Mouse (Mus musculus) activated CD4-positive, CD25-positive, alpha-beta regulatory T cell (primary cell): Measurements from ENCODE around the gene Cybc1. TPM values are rescaled to one million over a fixed set of nuclear protein-coding genes. Genes with fewer than 3 reads are reported as not detected.

Experiments used
- polyA plus RNA-seq, 2 experiments: library from polyadenylated mRNA; unstranded; fragments of 100-300 nt; shearing (Covaris generic); gene quantifications; one replicate each; pipeline ENCODE4 v1.2.1; 2017

Gene Cybc1
- polyA plus RNA-seq: 100 to 1,000 TPM in 1 of 2 experiments, 10 to 100 TPM in 1; 93.0 to 128 TPM

GRCm38 (mm10) chr11:121229018-121229439, at the start of gene Cybc1:
Cybc1 (minus strand) TSS chr11:121229322.

DNA sequence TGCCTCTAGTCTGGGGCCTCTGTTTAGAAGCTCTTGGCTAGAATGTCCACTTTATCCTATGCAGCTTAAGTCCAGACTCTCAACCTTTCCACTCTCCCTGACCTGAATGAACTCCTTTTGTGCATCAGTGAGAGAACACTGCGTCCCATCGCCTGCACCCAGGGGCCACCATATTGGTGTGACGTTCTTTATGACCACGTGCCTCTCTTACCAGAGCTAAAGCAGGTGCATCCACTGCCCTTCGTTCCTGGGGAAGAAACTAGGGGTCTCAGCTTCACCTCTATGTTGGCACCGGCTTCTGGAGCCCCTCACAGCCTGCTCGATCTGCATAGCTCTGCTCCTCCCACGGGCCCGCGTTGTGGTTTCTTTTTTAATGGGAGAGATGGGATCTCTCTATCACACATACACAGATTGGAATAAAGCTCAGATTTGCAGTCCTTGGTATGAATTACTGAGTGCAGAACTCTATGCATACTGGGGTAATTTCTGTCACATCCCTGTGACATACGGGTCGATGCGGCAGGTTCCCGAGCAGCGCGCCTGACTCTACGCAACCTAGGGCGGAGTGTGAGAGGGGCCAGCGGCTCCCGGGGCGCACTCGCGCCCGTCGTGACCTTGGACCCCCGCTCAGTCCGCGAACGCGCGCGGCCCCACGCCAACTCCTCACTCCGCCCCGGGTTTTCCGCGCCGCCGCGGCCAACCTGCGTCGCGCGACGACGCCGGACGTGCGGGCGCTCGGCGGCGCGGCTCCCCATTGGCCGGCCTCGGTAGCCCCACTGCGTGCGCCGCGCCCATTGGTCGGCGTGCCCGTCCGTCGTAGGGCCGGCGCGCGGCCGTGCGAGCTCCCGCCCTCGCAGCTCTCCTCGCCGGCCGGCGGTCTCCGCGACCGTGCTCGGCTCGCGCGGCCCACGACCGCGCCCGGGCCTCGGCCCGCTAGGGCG, 30.3 kb upstream of the Cybc1 start, which contains the start of gene Foxk2:
TSS of gene Foxk2 (plus strand) at position 831 of the 941 bp plus-strand sequence.

GRCm38 (mm10) chr11:121236564-121237344, 7.6 kb upstream of the Cybc1 start, which contains the start of gene Narf:
Narf (plus strand) TSS chr11:121237253.

DNA sequence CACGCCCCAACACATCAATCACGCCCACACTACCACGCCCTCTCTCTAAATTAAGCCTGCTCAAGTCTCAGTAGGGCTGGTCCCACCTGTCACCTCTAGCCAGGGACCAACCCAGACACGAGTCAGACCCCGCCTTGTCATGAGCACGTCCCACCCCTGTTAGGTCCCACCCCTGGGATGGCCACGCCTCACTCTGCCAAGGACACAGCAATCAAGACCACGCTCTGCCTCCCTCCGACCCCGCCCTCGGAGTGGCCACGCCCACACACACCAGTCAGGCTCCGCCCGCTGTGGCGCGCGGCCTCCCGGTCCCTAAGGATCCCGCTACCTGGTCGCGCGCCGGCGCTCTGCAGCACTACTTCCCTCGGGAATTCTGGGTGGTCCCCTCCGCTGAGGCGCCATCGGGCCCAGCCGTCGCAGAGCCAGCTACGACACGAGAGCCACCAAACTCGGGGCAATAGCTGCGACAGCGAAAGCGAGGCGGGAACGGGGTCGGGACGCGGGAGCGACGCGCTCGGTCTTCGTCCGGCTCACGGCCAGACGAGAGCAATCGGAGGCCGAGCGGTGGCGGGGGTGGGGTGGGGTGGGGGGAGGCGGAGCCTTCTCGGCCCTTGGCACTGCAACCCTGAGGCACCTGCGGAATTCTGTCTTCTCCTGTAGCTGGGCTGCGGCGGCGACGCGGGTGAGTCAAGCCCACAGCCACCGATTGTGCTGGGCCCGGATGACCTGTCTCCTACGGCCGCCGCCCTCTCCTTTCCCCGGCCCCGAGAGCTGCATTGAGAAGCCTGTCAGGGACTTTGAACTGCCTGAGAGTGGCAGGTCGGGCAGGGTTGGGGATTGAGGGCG, 24.7 kb downstream of the Cybc1 start, which contains the start of the genes Hexdc and Ogfod3:
TSS of gene Hexdc (plus strand) at position 273 of the 846 bp plus-strand sequence.
TSS of gene Ogfod3 (minus strand) at position 551 of the 846 bp plus-strand sequence.

Other genes starting within 250 kb of the Cybc1 start
- 100 to 1,000 TPM; 120 to 151 TPM for gene Csnk1d, start 238.0 kb downstream of the Cybc1 start, polyA plus RNA-seq
- 100 to 1,000 TPM; 102 to 189 TPM for gene Cd7, start 189.9 kb downstream of the Cybc1 start, polyA plus RNA-seq
- gene Sectm1b, start 165.8 kb downstream of the Cybc1 start, polyA plus RNA-seq: not detected
- gene Sectm1a, start 148.1 kb downstream of the Cybc1 start, polyA plus RNA-seq: under 1 TPM in 1 of 2 experiments, not detected in 1; 0.74 TPM
- not detected for gene Tex19.2, start 110.6 kb downstream of the Cybc1 start, polyA plus RNA-seq
- not detected for gene Tex19.1, start 83.2 kb downstream of the Cybc1 start, polyA plus RNA-seq
- gene Uts2r, start 69.1 kb downstream of the Cybc1 start, polyA plus RNA-seq: not detected
- 1 to 10 TPM; 1.1 to 3.1 TPM for gene Hexdc, start 24.9 kb downstream of the Cybc1 start, polyA plus RNA-seq
- 10 to 100 TPM in 1 of 2 experiments, 1 to 10 TPM in 1; 4.7 to 11.0 TPM for gene Ogfod3, start 24.6 kb downstream of the Cybc1 start, polyA plus RNA-seq
- gene Narf, start 7.9 kb upstream of the Cybc1 start, polyA plus RNA-seq: 10 to 100 TPM; 28.2 to 39.8 TPM
- 10 to 100 TPM; 12.8 to 15.0 TPM for gene Foxk2, start 30.7 kb upstream of the Cybc1 start, polyA plus RNA-seq
- 10 to 100 TPM; 30.8 to 44.6 TPM for gene Wdr45b, start 125.1 kb upstream of the Cybc1 start, polyA plus RNA-seq
- gene Rab40b, start 158.9 kb upstream of the Cybc1 start, polyA plus RNA-seq: under 1 TPM in 1 of 2 experiments, not detected in 1; 0.58 TPM
- under 1 TPM; 0.27 to 0.43 TPM for gene Fn3krp, start 192.1 kb upstream of the Cybc1 start, polyA plus RNA-seq
- under 1 TPM; 0.25 to 0.39 TPM for gene Fn3k, start 205.6 kb upstream of the Cybc1 start, polyA plus RNA-seq
- gene Tbcd, start 222.6 kb upstream of the Cybc1 start, polyA plus RNA-seq: 10 to 100 TPM; 35.8 to 51.6 TPM